Mouse (Mus musculus) retina, postnatal 1 day (tissue): ENCODE results near the gene Pdzrn4.

Source experiments
- DNase-seq: peaks from one replicate; pipeline ENCODE4 v3.0.0-alpha.2; 2012

Pdzrn4 gene

GRCm38 (mm10) chr15:92500276-92500838 is 103.7 kb downstream of the Pdzrn4 start:
- DNase-seq = peak; percentile 70

GRCm38 (mm10) chr15:92502797-92503196 is 106.1 kb downstream of the Pdzrn4 start:
- no peak for DNase-seq

GRCm38 (mm10) chr15:92509372-92509771 is 112.7 kb downstream of the Pdzrn4 start:
- DNase-seq = no peak

- DNase-seq = peak; percentile 47
These were observed 119.0 kb downstream of the Pdzrn4 start for GRCm38 (mm10) chr15:92515651-92516050.

GRCm38 (mm10) chr15:92520677-92521225 is 124.1 kb downstream of the Pdzrn4 start:
- DNase-seq = peak; percentile 63

- peak; percentile 21 for DNase-seq
These were observed 125.0 kb downstream of the Pdzrn4 start for GRCm38 (mm10) chr15:92521686-92522085.

GRCm38 (mm10) chr15:92524917-92525316 is 128.2 kb downstream of the Pdzrn4 start:
- no peak for DNase-seq

- no peak for DNase-seq
These were observed 128.7 kb downstream of the Pdzrn4 start for GRCm38 (mm10) chr15:92525416-92525815.

GRCm38 (mm10) chr15:92526731-92527130 is 130.1 kb downstream of the Pdzrn4 start:
- DNase-seq = peak; percentile 36

GRCm38 (mm10) chr15:92543252-92543651 is 146.6 kb downstream of the Pdzrn4 start:
- DNase-seq = no peak

- no peak for DNase-seq
These were observed 150.7 kb downstream of the Pdzrn4 start for GRCm38 (mm10) chr15:92547294-92547911.

- DNase-seq = no peak
These were observed 158.4 kb downstream of the Pdzrn4 start for GRCm38 (mm10) chr15:92555012-92555574.

GRCm38 (mm10) chr15:92555716-92556115 is 159.0 kb downstream of the Pdzrn4 start:
- no peak for DNase-seq

- DNase-seq = no peak
These were observed 161.9 kb downstream of the Pdzrn4 start for GRCm38 (mm10) chr15:92558592-92558991.

- no peak for DNase-seq
These were observed 165.5 kb downstream of the Pdzrn4 start for GRCm38 (mm10) chr15:92562149-92562548.

- no peak for DNase-seq
These were observed 166.9 kb downstream of the Pdzrn4 start for GRCm38 (mm10) chr15:92563576-92563975.

GRCm38 (mm10) chr15:92570526-92571243 is 174.0 kb downstream of the Pdzrn4 start:
- no peak for DNase-seq

- DNase-seq = no peak
These were observed 174.5 kb downstream of the Pdzrn4 start for GRCm38 (mm10) chr15:92571244-92571539.

GRCm38 (mm10) chr15:92577476-92577875 is 180.8 kb downstream of the Pdzrn4 start:
- DNase-seq = peak; percentile 31

GRCm38 (mm10) chr15:92580217-92580616 is 183.5 kb downstream of the Pdzrn4 start:
- peak; percentile 59 for DNase-seq

- peak; percentile 90 for DNase-seq
These were observed 184.2 kb downstream of the Pdzrn4 start for GRCm38 (mm10) chr15:92580742-92581383.

- DNase-seq = no peak
These were observed 187.9 kb downstream of the Pdzrn4 start for GRCm38 (mm10) chr15:92584357-92585138.
